11 mouse cellular contexts compared by ENCODE assay signal in the genomic region with DNA sequence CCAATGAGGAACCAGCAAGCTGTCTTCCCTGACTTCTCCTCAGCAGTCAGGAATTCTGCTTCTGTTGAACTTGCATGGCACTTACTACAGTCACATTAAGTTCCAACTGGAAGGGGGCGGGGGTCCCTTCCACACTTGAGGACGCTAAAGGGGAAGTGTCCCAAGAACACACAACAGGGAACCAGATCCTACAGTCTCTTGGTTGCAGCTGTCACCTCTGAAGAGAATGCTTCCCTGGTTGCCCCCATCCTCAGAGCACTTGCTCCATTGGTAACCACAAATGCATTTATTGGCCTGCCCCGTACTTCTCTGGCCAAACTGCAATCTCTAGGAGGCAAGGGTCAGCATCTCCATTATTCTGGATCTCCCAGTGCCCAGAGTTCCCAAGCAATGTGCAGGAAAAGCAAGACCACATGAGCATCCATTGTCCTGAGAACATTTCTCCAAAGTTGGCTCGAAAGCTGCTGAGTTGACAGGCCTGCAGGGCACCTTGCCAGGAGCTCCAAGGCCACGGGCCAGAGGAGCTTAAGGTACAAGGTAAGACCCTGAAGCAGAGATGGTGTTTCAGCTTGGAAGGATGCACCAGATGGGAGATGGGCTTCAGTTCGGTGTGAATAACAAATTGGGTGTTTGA. TPM values are rescaled to one million over a fixed set of nuclear protein-coding genes. Genes with fewer than 3 reads are reported as not detected.
A peak's percentile ranks its signal among the peaks of the same experiment; 100 is the strongest.
DNase-seq lines count a peak whose midpoint lies in the region; ATAC-seq lines count a peak whose summit lies in the region.
"Had no signal": no experiment of that assay in that cellular context is flagged by ENCODE, and none has a peak within 500 bp of the region (broad histone marks: within the 10 kb centered on the region; RNA-seq: fewer than 3 reads in every experiment).

No protein-coding gene starts in this region.

- peaks cover 57% of the 10 kb centered on the region for H3K4me1 ChIP-seq in hindbrain, embryonic 10.5 days (replicated peaks)
- H3K4me1 ChIP-seq in hindbrain, embryonic 11.5 days (replicated peaks; ENCODE audit: control insufficient read depth, insufficient read depth, low read length), result peaks cover 13% of the 10 kb centered on the region
- H3K4me1 ChIP-seq in forebrain, embryonic 14.5 days (ENCODE audit: control insufficient read depth, insufficient read depth, low read length), result peaks cover 13% of the 10 kb centered on the region

- H3K27me3 ChIP-seq in hindbrain, embryonic 10.5 days (ENCODE audit: insufficient read depth, poor library complexity, severe bottlenecking), result peaks cover 9% of the 10 kb centered on the region
- H3K27me3 ChIP-seq in hindbrain, embryonic 11.5 days (ENCODE audit: control insufficient read depth, insufficient read depth, low read length), result no peaks in the 10 kb centered on the region
- 0 out of 2 replicates have a peak, but pooled peaks cover 3% of the 10 kb centered on the region for H3K27me3 ChIP-seq in forebrain, embryonic 14.5 days (replicated peaks; ENCODE audit: control insufficient read depth, insufficient read depth, low read length)
- H3K27me3 ChIP-seq: stomach, embryonic 15.5 days had no signal

- WGBS in hindbrain, embryonic 10.5 days, result 93% methylated on average over 6 of the region's 6 CpGs
- WGBS in hindbrain, embryonic 11.5 days, result 90% methylated on average over 6 of the region's 6 CpGs
- whole genome bisulfite sequencing in forebrain, embryonic 14.5 days, result 86% methylated on average over 6 of the region's 6 CpGs

- no peak overlapping the region for H3K4me2 ChIP-seq in hindbrain, embryonic 11.5 days (replicated peaks; ENCODE audit: low read depth, low read length)
- H3K4me2 ChIP-seq in forebrain, embryonic 14.5 days (ENCODE audit: low read length), result no peak overlapping the region
- H3K4me2 ChIP-seq: stomach, embryonic 15.5 days had no signal

- no peak for DNase-seq in hindbrain, embryonic 10.5 days (ENCODE audit: low spot score)
- DNase-seq in hindbrain, embryonic 11.5 days (ENCODE audit: low spot score), result no peak
- peak; percentile 82 for DNase-seq in adrenal gland, postnatal 10 days
- peak; percentile 71 to 75 for DNase-seq in cerebellum, postnatal 25 days
- DNase-seq in kidney, adult 9 months, result peak; percentile 87
- no peak for DNase-seq in forebrain, embryonic 14.5 days (ENCODE audit: low spot score)
- DNase-seq in layer of hippocampus, postnatal 25 days (ENCODE audit: extremely low spot score in 1 of 2, low spot score in 1 of 2), result no peak
- DNase-seq: gastrocnemius, postnatal 36 days; left cerebral cortex, postnatal 4 days had no signal

- no peak overlapping the region for H3K9ac ChIP-seq in hindbrain, embryonic 11.5 days (ENCODE audit: low read depth, low read length)
- H3K9ac ChIP-seq in forebrain, embryonic 14.5 days (ENCODE audit: low read length), result no peak overlapping the region
- H3K9ac ChIP-seq: stomach, embryonic 15.5 days had no signal

- H3K27ac ChIP-seq in hindbrain, embryonic 10.5 days, result peak overlapping the region; percentile 35
- H3K27ac ChIP-seq in hindbrain, embryonic 11.5 days (ENCODE audit: low read depth, low read length), result no peak overlapping the region
- H3K27ac ChIP-seq in forebrain, embryonic 14.5 days (ENCODE audit: low read depth, low read length), result no peak overlapping the region
- H3K27ac ChIP-seq: stomach, embryonic 15.5 days had no signal

- H3K9me3 ChIP-seq in hindbrain, embryonic 10.5 days, result no peaks in the 10 kb centered on the region
- no peaks in the 10 kb centered on the region for H3K9me3 ChIP-seq in hindbrain, embryonic 11.5 days (ENCODE audit: control insufficient read depth, low read length)
- no peaks in the 10 kb centered on the region for H3K9me3 ChIP-seq in forebrain, embryonic 14.5 days (replicated peaks; ENCODE audit: control insufficient read depth, low read length)
- H3K9me3 ChIP-seq: stomach, embryonic 15.5 days had no signal

- ATAC-seq in hindbrain, embryonic 11.5 days (ENCODE audit: low FRiP score), result no peak
- no peak for ATAC-seq in forebrain, embryonic 14.5 days
- no peak for ATAC-seq in megakaryocyte-erythroid progenitor cell, adult 5-6 weeks (replicated peaks; ENCODE audit: low FRiP score, low TSS enrichment, poor library complexity, severe bottlenecking)

- H3K4me3 ChIP-seq in hindbrain, embryonic 10.5 days, result no peak overlapping the region
- no peak overlapping the region for H3K4me3 ChIP-seq in hindbrain, embryonic 11.5 days (ENCODE audit: low read depth, low read length)
- no peak overlapping the region for H3K4me3 ChIP-seq in forebrain, embryonic 14.5 days (ENCODE audit: low read depth, low read length)
- H3K4me3 ChIP-seq: stomach, embryonic 15.5 days had no signal

- no peaks in the 10 kb centered on the region for H3K36me3 ChIP-seq in hindbrain, embryonic 10.5 days
- H3K36me3 ChIP-seq in hindbrain, embryonic 11.5 days (ENCODE audit: control insufficient read depth, insufficient read depth, low read length), result no peaks in the 10 kb centered on the region
- H3K36me3 ChIP-seq in forebrain, embryonic 14.5 days (ENCODE audit: control insufficient read depth, insufficient read depth, low read length), result no peaks in the 10 kb centered on the region
- H3K36me3 ChIP-seq: stomach, embryonic 15.5 days had no signal

RNA-seq across cellular contexts. Expression of a gene that starts 15.8 kb away (rescaled TPM):
- polyA plus RNA-seq in hindbrain, embryonic 10.5 days (2016; fragmentation: Nextera tagmentation; extraction: Ambion mirVana), result 37.5 and 37.6 TPM in 2 replicates
- polyA plus RNA-seq in hindbrain, embryonic 11.5 days (2014; fragmentation: Nextera tagmentation; extraction: Ambion mirVana), result 4.6 and 5.5 TPM in 2 replicates
- total RNA-seq in adrenal gland, postnatal 10 days (2021), result 100 to 1,000 TPM in 1 of 2 experiments, 10 to 100 TPM in 1; 46.2 to 129 TPM
- polyA plus RNA-seq in forebrain, embryonic 14.5 days (2014; fragmentation: Nextera tagmentation; extraction: Ambion mirVana), result 10.2 and 11.1 TPM in 2 replicates
- total RNA-seq in layer of hippocampus, postnatal 25 days (2021), result 10 to 100 TPM; 77.1 to 100.0 TPM
- total RNA-seq in megakaryocyte-erythroid progenitor cell, adult 5-6 weeks (2014; fragmentation: Nextera tagmentation), result 2.0 and 3.0 TPM in 2 replicates
- total RNA-seq in megakaryocyte-erythroid progenitor cell, adult 5-6 weeks (2017), result 2.0 and 4.4 TPM in 2 replicates

RNA-seq across cellular contexts. Expression of a gene that starts 35.2 kb away (rescaled TPM):
- polyA plus RNA-seq in hindbrain, embryonic 10.5 days (2016; fragmentation: Nextera tagmentation; extraction: Ambion mirVana), result 35.8 and 37.0 TPM in 2 replicates
- polyA plus RNA-seq in hindbrain, embryonic 11.5 days (2014; fragmentation: Nextera tagmentation; extraction: Ambion mirVana), result 41.1 and 42.9 TPM in 2 replicates
- total RNA-seq in adrenal gland, postnatal 10 days (2021), result 10 to 100 TPM; 26.6 to 30.7 TPM
- polyA plus RNA-seq in forebrain, embryonic 14.5 days (2014; fragmentation: Nextera tagmentation; extraction: Ambion mirVana), result 45.4 and 50.2 TPM in 2 replicates
- 10 to 100 TPM; 16.7 to 18.1 TPM for total RNA-seq in layer of hippocampus, postnatal 25 days (2021)
- 30.8 and 36.1 TPM in 2 replicates for total RNA-seq in megakaryocyte-erythroid progenitor cell, adult 5-6 weeks (2014; fragmentation: Nextera tagmentation)
- total RNA-seq in megakaryocyte-erythroid progenitor cell, adult 5-6 weeks (2017), result 34.3 and 34.7 TPM in 2 replicates

RNA-seq across cellular contexts. Expression of a gene that starts 35.5 kb away (rescaled TPM):
- 111 and 114 TPM in 2 replicates for polyA plus RNA-seq in hindbrain, embryonic 10.5 days (2016; fragmentation: Nextera tagmentation; extraction: Ambion mirVana)
- 97.1 and 115 TPM in 2 replicates for polyA plus RNA-seq in hindbrain, embryonic 11.5 days (2014; fragmentation: Nextera tagmentation; extraction: Ambion mirVana)
- total RNA-seq in adrenal gland, postnatal 10 days (2021), result 10 to 100 TPM; 60.3 to 68.4 TPM
- polyA plus RNA-seq in forebrain, embryonic 14.5 days (2014; fragmentation: Nextera tagmentation; extraction: Ambion mirVana), result 96.5 and 99.7 TPM in 2 replicates
- total RNA-seq in layer of hippocampus, postnatal 25 days (2021), result 10 to 100 TPM; 59.3 to 77.3 TPM
- total RNA-seq in megakaryocyte-erythroid progenitor cell, adult 5-6 weeks (2014; fragmentation: Nextera tagmentation), result 59.5 and 72.3 TPM in 2 replicates
- 42.1 and 43.2 TPM in 2 replicates for total RNA-seq in megakaryocyte-erythroid progenitor cell, adult 5-6 weeks (2017)

Comparison
In these comparisons a context has a peak if more than half of its experiments do, and no peak if none do; other contexts are left out.
1. DNase-seq: peak in adrenal gland, postnatal 10 days (single experiment), cerebellum, postnatal 25 days (2 of 2) and kidney, adult 9 months (single experiment); none in hindbrain, embryonic 10.5 days (single experiment), hindbrain, embryonic 11.5 days (single experiment), forebrain, embryonic 14.5 days (single experiment) and layer of hippocampus, postnatal 25 days (0 of 2).
2. RNA of a gene that starts 15.8 kb away (total RNA-seq): 46.2 to 129 TPM in adrenal gland, postnatal 10 days and 77.1 to 100.0 TPM in layer of hippocampus, postnatal 25 days; 2.0 to 4.4 TPM in megakaryocyte-erythroid progenitor cell, adult 5-6 weeks; every median in the first group is over 4 times any median in the second.